Mouse (Mus musculus): ENCODE measurements around the gene Cenpo.

- TF ChIP-seq EP300 (IDR thresholded peaks at IDR 0.05; ENCODE audit: low read depth in 1 of 2, low read length in 2 of 2) (no peak), E2F4 (IDR thresholded peaks at IDR 0.05; ENCODE audit: borderline replicate concordance, low read depth, low read length) (no peak), ETS1 (IDR thresholded peaks at IDR 0.05; ENCODE audit: low read depth, low read length) (no peak), ZC3H11A (IDR thresholded peaks at IDR 0.05; ENCODE audit: low read depth, low read length) (no peak), GATA1 (IDR thresholded peaks at IDR 0.05; ENCODE audit: low read depth, low read length) (no peak), NRF1 (IDR thresholded peaks at IDR 0.05; ENCODE audit: insufficient read depth, low read depth, low read length, poor library complexity, severe bottlenecking) (no peak), SIN3A (IDR thresholded peaks at IDR 0.05; ENCODE audit: low read length) (no peak), POLR2AphosphoS5 (IDR thresholded peaks at IDR 0.05; ENCODE audit: borderline replicate concordance, low read depth, low read length) (no peak)
Observed at GRCm38 (mm10) chr12:4169058-4169457, 65.0 kb downstream of the Cenpo start.

Measured in MEL (cell line).